Mouse (Mus musculus): ENCODE measurements around the gene Sbf2. TPM values are rescaled to one million over a fixed set of nuclear protein-coding genes. Genes with fewer than 3 reads are reported as not detected.
"Not testable (repeated sequence)": the region's sequence is repeated elsewhere in the genome, so short reads cannot be mapped to it uniquely, and the experiment has no call there.

The Sbf2 gene
- polyA plus RNA-seq, 1 experiment from 2014 or later: 68.8 TPM

DNA sequence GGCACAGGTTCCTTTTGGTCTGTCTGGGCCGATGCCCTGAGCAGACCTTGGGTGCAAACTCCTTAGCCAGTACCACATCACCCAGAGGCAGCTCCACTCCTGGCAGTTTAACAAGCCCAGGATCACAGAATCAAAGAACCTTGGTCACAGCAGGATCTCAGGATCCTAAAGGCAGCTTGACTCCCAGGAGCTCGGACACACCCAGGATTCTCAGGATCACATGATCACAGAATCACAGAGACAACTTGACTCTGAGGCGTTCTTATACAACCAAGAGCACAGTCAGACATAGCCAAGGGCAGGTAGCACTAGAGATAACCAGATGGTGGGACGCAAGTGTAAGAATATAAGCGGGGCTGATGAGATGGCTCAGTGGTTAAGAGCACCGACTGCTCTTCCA lies 71.4 kb downstream of the Sbf2 start:
- 0 out of 2 replicates have a peak, but pooled peaks cover 5% of the 10 kb centered on the region for H3K4me1 ChIP-seq
- 91% methylated on average over 6 of the region's 6 CpGs for WGBS
- no peak overlapping the region for H3K9ac ChIP-seq (replicated peaks)
- H3K27me3 ChIP-seq: no peaks in the 10 kb centered on the region
- H3K4me3 ChIP-seq: no peak overlapping the region
- H3K9me3 ChIP-seq: no peaks in the 10 kb centered on the region
- no peaks in the 10 kb centered on the region for H3K36me3 ChIP-seq
- H3K4me2 ChIP-seq (replicated peaks): no peak overlapping the region
- no peak for ATAC-seq (replicated peaks)
- no peak overlapping the region for H3K27ac ChIP-seq (replicated peaks)

DNA sequence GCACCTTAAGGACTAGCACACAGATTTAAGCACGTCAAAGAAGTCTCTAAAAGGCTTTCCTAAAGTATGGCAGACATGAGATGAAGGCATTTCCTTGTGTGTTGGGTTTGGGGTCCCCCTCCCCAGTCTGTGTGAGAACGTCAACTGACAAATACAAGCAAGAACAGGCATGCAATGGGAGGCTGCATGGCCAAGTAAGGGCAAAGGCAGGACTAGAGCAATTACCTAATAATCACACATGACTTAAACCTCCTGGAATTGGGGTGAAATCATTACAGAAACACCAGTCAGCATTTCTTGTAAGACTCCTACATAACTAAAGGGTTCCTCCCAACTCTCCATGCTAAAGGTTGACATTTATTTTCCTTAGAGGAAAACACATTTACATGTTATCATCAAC lies 75.5 kb downstream of the Sbf2 start:
- Histone ChIP-seq H3K4me1 (0 out of 2 replicates have a peak, but pooled peaks cover 5% of the 10 kb centered on the region), H3K36me3 (no peaks in the 10 kb centered on the region), H3K9ac (replicated peaks) (no peak overlapping the region), H3K4me2 (replicated peaks) (no peak overlapping the region), H3K27me3 (no peaks in the 10 kb centered on the region), H3K9me3 (no peaks in the 10 kb centered on the region), H3K4me3 (no peak overlapping the region), H3K27ac (replicated peaks) (no peak overlapping the region)
- WGBS: 62% methylated on average over 2 of the region's 2 CpGs
- ATAC-seq (replicated peaks): no peak

DNA sequence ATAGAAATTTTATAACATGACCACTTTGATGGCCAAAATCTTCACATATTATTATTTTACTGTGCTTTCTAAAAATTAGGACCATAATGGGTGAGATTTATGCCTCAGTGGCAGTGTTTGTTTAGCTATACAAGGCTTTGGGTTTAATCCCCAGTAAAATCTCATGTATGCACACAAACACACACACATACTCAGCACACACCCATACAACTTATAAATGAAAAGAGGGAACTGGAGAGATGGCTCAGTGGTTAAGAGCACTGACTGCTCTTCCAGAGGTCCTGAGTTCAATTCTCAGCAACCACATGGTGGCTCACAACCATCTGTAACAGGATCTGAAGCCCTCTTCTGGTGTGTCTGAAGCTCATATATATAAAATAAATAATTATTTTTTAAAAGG lies 84.4 kb downstream of the Sbf2 start:
- H3K4me2 ChIP-seq (replicated peaks); H3K4me3 ChIP-seq; H3K36me3 ChIP-seq; H3K27me3 ChIP-seq; H3K9me3 ChIP-seq; H3K4me1 ChIP-seq; ATAC-seq (replicated peaks); H3K27ac ChIP-seq (replicated peaks); H3K9ac ChIP-seq (replicated peaks): not testable (repeated sequence)

DNA sequence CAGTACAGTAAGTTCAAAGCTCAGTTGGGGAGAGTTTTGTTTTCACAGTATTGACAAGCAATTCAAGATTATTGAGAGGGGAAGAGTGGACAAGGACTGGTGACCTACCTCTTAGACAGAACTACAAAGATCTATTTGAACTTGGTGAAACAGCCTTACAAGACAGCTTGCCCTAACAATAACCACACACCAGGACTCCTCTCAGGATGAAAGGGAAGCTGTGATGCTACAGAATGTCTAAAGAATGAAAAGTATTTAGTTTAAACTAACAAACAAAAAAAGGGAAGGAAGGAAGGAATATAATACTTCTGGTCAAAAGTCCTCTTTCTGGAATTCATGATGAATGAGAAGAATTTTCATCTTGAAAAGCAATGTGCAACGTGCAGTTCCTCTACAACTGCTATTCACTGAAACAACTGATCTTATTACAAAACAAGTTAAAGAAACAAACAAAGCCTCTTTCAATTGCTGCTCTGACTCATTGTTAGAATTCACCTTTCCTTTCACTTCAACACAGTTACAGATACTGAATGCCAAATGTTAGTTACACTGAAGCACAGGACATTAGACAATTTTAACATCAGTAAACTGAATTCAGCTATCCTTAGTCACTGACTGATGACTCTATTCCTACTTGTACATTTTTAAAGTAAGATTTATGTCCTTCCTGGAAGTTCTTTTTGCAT lies 89.5 kb downstream of the Sbf2 start:
- 13% methylated on average over 1 of the region's 1 CpGs for WGBS
- Histone ChIP-seq H3K4me1 (no peaks in the 10 kb centered on the region), H3K9ac (replicated peaks) (no peak overlapping the region), H3K36me3 (no peaks in the 10 kb centered on the region), H3K27ac (replicated peaks) (no peak overlapping the region), H3K27me3 (no peaks in the 10 kb centered on the region), H3K4me3 (no peak overlapping the region), H3K4me2 (replicated peaks) (no peak overlapping the region), H3K9me3 (no peaks in the 10 kb centered on the region)
- ATAC-seq (replicated peaks): no peak

DNA sequence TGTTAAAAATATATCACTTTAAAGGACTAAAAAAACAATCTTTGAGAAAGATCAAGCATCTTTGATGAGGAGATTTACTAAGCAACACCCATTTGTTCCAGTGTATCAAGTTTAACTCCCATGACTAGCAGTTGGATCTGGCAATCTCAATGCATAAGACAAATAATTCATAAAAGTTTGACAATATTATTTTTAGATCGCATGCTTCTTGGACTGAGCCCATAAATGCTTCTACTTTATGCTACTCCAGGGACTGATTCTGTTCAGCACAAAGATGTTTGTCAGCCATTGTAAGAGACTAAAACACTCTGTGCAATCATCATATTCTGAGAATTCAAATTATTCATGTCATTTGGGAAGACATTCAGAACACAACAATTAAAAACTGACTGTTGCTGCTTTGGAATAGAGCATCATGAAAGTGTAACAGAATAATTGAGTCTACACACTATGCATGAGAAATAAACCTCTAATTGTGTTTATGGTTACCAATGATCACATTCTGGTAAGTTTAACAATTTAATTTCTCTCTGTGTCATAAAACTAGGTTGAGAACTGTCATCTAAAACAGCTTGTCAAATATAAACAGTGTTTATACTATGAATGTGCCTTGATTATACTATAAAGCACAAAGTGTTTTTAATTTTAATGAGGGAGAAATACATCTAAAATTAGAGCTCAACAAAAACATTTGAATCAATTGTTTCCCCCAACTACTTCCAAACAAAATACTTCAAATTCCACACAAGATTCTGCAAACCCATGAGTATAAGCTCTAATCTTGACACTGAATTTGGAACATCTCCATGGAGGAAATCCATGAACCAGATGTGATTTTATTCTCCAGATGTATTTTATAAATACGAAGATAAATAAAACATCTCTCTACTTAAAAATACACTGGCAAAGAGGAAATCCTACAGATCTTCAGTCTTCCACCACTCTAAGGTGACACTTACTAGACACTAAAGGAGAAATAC lies 98.2 kb downstream of the Sbf2 start:
- Histone ChIP-seq H3K4me1 (no peaks in the 10 kb centered on the region), H3K27ac (replicated peaks) (no peak overlapping the region), H3K9me3 (no peaks in the 10 kb centered on the region), H3K4me2 (replicated peaks) (no peak overlapping the region), H3K27me3 (no peaks in the 10 kb centered on the region), H3K9ac (replicated peaks) (no peak overlapping the region), H3K4me3 (no peak overlapping the region), H3K36me3 (no peaks in the 10 kb centered on the region)
- 0 out of 2 replicates have a peak, but pooled peaks have one; percentile 53 for ATAC-seq (replicated peaks)
- 81% methylated on average over 2 of the region's 2 CpGs for WGBS

DNA sequence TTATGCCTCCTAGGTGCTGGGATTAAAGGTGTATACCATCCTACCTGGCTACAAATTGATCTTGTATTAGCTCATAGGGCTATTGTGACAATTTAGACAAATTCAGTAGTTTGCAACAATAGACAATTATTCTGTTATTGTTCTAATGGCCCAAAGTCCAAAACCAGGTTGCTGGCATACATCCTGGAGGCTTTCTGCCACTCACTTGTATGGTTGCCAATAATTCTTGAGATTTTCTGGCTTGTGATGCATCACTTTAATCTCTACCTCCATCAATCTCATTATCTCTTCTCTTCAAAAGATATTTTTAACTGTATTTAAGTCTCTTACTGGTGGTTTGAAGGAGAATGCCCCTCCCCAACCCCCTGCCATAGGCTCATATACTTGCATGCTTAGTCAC lies 100.6 kb downstream of the Sbf2 start:
- no peak for ATAC-seq (replicated peaks)
- no peak overlapping the region for H3K4me3 ChIP-seq
- no peaks in the 10 kb centered on the region for H3K27me3 ChIP-seq
- no peak overlapping the region for H3K27ac ChIP-seq (replicated peaks)
- H3K36me3 ChIP-seq: no peaks in the 10 kb centered on the region
- H3K4me1 ChIP-seq: no peaks in the 10 kb centered on the region
- H3K4me2 ChIP-seq (replicated peaks): no peak overlapping the region
- no peaks in the 10 kb centered on the region for H3K9me3 ChIP-seq
- H3K9ac ChIP-seq (replicated peaks): no peak overlapping the region

DNA sequence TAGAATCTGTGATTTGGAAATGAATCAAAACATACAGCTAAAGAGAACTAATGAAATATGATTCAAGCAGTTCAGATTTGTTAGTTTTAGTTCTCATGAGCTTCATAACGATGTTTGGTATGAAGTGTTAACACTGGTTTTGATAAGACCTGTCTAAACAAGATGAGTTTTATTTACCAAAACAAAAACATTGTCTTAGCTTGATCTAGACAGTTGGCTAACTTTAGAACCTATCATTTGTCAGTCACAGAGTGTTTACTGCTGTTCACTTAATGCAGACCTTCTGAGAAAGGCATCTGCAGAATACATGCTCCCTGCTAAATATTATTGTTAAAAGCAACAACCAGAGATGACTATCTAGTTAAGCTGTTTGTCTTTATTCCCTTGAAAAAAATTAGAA lies 116.1 kb downstream of the Sbf2 start:
- 77% methylated on average over 1 of the region's 1 CpGs for WGBS
- H3K9ac ChIP-seq (replicated peaks): no peak overlapping the region
- H3K9me3 ChIP-seq: no peaks in the 10 kb centered on the region
- no peaks in the 10 kb centered on the region for H3K27me3 ChIP-seq
- H3K36me3 ChIP-seq: no peaks in the 10 kb centered on the region
- no peak overlapping the region for H3K4me2 ChIP-seq (replicated peaks)
- no peak for ATAC-seq (replicated peaks)
- no peaks in the 10 kb centered on the region for H3K4me1 ChIP-seq
- H3K4me3 ChIP-seq: no peak overlapping the region
- H3K27ac ChIP-seq (replicated peaks): no peak overlapping the region

DNA sequence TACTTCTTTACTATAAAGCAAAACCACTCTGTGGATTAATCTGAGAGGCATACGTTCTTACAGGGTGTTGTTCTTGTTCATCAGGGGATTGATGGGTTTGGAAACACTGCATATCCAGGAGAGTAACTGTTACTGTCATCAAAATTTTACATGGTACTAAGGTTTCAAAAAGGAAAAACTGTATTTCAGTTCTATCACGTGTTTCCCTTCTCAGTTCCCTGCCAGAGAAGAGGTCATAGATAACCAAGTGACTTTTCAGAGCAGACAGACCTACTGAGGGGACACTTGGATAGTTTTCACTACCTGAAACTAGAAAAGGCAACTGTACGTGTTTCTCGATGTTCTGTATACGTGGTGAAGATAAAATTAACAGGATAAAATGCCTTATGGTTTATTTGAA lies 123.7 kb downstream of the Sbf2 start:
- H3K9ac ChIP-seq (replicated peaks): no peak overlapping the region
- H3K9me3 ChIP-seq: no peaks in the 10 kb centered on the region
- no peaks in the 10 kb centered on the region for H3K27me3 ChIP-seq
- H3K27ac ChIP-seq (replicated peaks): no peak overlapping the region
- no peak overlapping the region for H3K4me2 ChIP-seq (replicated peaks)
- H3K4me3 ChIP-seq: no peak overlapping the region
- no peaks in the 10 kb centered on the region for H3K36me3 ChIP-seq
- no peaks in the 10 kb centered on the region for H3K4me1 ChIP-seq
- no peak for ATAC-seq (replicated peaks)
- 91% methylated on average over 5 of the region's 5 CpGs for WGBS

DNA sequence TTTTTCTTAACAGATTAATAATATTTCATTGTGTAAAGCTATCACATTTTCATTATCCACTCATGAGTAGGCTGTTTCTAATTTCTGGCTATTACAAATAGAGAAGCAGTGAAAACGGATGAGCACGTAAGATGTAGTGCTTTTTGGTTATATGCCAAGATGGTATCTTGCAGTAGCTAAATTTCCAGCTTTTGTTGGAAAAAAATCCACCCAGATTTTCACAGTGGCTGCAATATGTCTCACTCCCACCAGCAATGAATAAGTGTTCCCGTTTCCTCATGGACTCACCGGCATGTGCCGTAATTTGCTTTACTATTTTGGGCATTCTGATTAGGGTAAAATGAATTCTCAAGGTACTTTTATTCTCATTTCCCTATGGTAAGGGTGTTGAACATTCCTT lies 129.7 kb downstream of the Sbf2 start:
- H3K9ac ChIP-seq (replicated peaks): no peak overlapping the region
- H3K9me3 ChIP-seq: no peaks in the 10 kb centered on the region
- ATAC-seq (replicated peaks): no peak
- no peak overlapping the region for H3K4me3 ChIP-seq
- peaks cover 5% of the 10 kb centered on the region; the same call in 1 of the 2 replicates for H3K36me3 ChIP-seq
- no peak overlapping the region for H3K4me2 ChIP-seq (replicated peaks)
- WGBS: 67% methylated on average over 5 of the region's 5 CpGs
- no peaks in the 10 kb centered on the region for H3K27me3 ChIP-seq
- H3K4me1 ChIP-seq: no peaks in the 10 kb centered on the region
- H3K27ac ChIP-seq (replicated peaks): no peak overlapping the region

DNA sequence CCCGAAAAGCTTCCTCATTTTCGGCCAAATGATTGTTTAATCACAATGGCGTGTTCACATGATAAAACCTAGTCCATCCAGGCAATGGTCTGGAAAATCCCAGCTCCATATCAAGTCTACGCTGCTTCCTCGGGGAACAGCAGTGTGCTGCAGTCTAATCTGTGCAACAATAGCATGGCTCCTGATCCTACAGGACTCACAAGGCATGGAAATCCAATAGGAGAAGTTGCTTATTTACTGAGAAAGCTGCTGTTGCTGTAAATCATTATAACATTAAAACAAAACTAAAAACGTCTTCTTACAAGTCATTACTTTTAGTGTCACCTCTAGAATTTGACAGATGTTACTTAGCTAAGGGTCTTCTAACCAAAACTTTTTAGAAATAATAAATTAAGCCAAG lies 143.7 kb downstream of the Sbf2 start:
- no peak overlapping the region for H3K27ac ChIP-seq (replicated peaks)
- H3K4me3 ChIP-seq: no peak overlapping the region
- H3K27me3 ChIP-seq: no peaks in the 10 kb centered on the region
- H3K4me1 ChIP-seq: no peaks in the 10 kb centered on the region
- H3K4me2 ChIP-seq (replicated peaks): no peak overlapping the region
- no peak for ATAC-seq (replicated peaks)
- 82% methylated on average over 6 of the region's 6 CpGs for WGBS
- H3K9me3 ChIP-seq: no peaks in the 10 kb centered on the region
- no peak overlapping the region for H3K9ac ChIP-seq (replicated peaks)
- no peaks in the 10 kb centered on the region for H3K36me3 ChIP-seq

DNA sequence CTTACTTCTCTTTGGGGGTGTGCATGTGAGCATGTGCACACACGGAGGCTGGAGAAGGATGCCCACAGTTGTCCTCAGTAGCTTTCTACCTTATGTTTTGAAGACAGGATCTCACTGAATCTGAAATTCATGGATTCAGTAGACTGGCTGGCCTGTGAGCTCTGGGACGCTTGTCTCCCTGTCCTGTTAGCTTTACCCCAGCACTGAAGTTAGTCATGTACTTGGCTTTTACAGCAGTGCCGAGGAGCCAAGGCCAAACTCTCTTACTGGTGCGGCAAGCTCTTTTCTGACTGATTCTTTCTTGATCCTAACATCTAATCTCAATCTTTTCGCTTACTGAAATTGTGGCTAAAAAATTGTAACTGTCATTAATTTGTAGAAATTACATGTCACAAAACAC lies 151.3 kb downstream of the Sbf2 start:
- H3K4me1 ChIP-seq: no peaks in the 10 kb centered on the region
- H3K9me3 ChIP-seq: no peaks in the 10 kb centered on the region
- no peak overlapping the region for H3K4me2 ChIP-seq (replicated peaks)
- WGBS: 92% methylated on average over 5 of the region's 5 CpGs
- no peaks in the 10 kb centered on the region for H3K27me3 ChIP-seq
- ATAC-seq (replicated peaks): no peak
- no peak overlapping the region for H3K9ac ChIP-seq (replicated peaks)
- no peak overlapping the region for H3K27ac ChIP-seq (replicated peaks)
- no peaks in the 10 kb centered on the region for H3K36me3 ChIP-seq
- no peak overlapping the region for H3K4me3 ChIP-seq

DNA sequence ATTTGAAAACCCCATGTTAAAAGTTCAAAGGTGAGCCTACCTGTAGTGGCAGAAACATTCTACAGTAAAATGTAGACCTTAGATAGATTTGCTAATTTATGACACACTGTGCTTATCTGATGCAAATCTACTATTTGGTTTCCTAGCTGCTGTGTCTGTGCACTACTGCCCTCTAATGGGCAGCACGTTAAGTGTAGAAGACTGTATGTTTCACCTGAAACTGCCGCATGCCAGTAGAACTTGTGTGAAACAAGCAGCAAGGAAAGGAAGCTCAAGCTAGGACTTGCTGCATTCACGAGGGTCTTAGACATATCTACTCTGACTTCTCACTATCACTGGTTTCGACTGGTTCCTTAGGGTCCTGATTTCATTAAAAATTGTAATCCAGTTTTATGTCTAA lies 182.4 kb downstream of the Sbf2 start:
- Histone ChIP-seq H3K4me1 (no peaks in the 10 kb centered on the region), H3K4me3 (no peak overlapping the region), H3K9ac (replicated peaks) (no peak overlapping the region), H3K27ac (replicated peaks) (no peak overlapping the region), H3K36me3 (peaks cover 8% of the 10 kb centered on the region), H3K27me3 (no peaks in the 10 kb centered on the region), H3K9me3 (no peaks in the 10 kb centered on the region), H3K4me2 (replicated peaks) (no peak overlapping the region)
- ATAC-seq (replicated peaks): no peak
- WGBS: 29% methylated on average over 4 of the region's 4 CpGs

Measured in forebrain, embryonic 15.5 days (tissue).